Mouse (Mus musculus) ovary, postnatal 14 days (tissue): Measurements from ENCODE around the gene Hsph1.

Source experiments
- DNase-seq: peaks from one replicate; pipeline ENCODE4 v3.0.0; 2022; ENCODE audit warnings: low spot score

Gene Hsph1

GRCm38 (mm10) chr5:149587327-149587895 lies 48.8 kb downstream of the Hsph1 start:
- no peak for DNase-seq

DNA sequence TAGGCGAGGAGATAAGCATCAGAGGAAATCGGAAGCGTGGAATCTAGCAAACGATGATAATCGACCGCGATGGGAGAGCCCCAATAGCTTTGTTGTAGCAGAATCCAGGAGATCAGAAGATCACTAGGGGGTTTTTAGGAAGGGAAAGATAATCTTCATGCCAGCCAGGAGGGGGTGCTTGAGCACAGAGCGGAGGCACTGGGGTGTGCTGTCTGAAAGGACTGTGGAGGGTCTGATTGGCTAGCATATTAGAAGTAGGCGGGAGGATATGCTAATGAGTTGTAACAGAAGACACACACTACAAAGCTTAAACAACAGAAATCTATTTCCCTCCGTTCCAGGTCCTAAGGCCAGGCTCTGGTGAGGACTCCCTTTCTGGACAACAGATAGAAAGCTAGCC lies 50.3 kb downstream of the Hsph1 start:
- DNase-seq: no peak

- no peak for DNase-seq
Measured at GRCm38 (mm10) chr5:149585231-149585630, 50.9 kb downstream of the Hsph1 start.

GRCm38 (mm10) chr5:149584154-149584655 lies 52.0 kb downstream of the Hsph1 start:
- DNase-seq: no peak

DNA sequence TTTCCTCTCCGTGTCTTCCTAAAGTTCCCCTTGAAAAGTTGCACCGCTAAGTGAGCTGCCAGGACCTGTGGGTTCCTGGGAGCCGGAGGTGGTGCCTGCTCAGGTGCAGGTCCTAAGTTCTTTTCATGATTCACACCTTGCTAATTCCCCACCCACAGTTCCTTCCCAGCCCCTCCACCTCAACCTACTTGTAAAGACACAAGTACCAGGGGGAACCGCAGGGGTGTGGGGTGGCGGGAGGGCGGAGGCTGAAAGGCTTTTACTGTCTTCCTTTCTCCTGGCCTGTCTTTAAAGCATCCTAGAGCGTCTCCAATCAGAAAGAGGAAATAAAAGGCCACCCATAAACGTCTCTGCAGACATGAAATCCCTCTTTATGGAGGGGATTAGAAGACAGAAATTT lies 52.7 kb downstream of the Hsph1 start:
- DNase-seq: no peak

DNA sequence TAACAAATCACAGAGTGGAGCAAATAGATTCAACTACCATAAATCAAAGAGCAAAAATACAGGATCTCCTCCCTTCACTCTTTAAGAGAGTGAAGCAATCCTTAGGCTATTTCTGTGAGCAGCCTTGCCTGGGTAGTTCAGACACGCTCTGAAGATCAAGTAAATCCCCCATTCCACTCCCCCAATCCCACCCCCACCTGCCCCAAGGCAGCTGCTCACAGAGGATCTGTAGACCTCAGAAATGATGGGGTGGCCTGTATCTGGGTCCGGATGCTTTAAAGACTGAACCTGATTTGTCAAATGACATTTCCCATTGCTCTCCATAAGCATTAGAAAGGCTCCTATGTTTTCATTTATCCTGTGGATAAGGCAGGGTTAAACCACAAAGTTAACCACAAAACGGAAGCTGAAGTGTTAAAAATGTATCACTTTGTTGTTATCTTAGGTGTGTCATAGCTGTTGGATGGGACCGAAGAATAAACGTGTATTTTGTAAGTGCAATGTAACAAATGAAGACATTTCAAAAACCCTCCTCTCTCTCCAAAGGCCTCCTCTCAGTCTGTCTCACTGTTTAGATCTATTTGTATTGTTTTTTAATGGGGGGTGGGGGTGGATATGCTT lies 53.4 kb downstream of the Hsph1 start:
- no peak for DNase-seq

DNA sequence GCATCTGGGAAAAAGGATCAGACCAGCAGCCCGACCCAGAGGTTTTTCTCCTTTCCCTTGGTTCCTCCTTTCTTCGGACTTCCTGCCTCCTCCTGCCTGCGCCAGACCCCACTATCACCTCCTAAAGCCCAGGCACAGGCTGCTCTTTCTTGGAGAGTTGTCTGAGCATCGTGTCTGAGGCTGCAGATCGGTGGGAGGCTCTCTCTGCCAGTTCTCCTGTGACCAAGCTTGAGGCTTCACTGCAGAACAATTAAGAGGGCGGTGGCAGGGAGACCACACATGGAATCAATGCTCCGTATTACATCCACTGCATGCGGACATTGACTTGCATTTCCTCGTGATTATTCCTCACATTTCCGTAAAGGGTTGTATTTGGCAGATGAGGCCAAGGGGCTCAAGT lies 58.7 kb downstream of the Hsph1 start:
- DNase-seq: no peak

DNA sequence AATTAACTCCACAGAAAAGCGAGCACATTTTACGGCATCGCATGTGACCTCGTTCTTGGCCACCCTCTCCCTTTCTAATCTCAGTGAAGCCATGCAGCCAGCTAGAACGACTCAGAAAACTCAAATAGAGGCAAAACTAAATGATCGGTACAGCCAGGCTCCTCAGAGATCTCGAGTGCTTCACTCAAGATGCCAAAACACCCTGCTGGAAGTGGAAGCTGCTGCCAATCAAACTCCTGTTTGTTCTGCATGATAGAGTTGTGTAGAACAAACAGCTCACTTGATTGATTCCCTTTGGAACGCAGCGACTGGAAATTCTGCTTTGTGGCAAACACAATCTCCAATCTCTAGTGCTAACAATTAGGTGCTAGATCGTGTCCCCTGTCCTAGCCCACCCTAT lies 59.2 kb downstream of the Hsph1 start:
- no peak for DNase-seq

- DNase-seq: no peak
Measured at GRCm38 (mm10) chr5:149568993-149569392, 67.2 kb downstream of the Hsph1 start.

GRCm38 (mm10) chr5:149566957-149567356 lies 69.2 kb downstream of the Hsph1 start:
- no peak for DNase-seq

GRCm38 (mm10) chr5:149566026-149566425 lies 70.2 kb downstream of the Hsph1 start:
- no peak for DNase-seq
